10 mouse cellular contexts compared by ENCODE assay signal in the genomic region with DNA sequence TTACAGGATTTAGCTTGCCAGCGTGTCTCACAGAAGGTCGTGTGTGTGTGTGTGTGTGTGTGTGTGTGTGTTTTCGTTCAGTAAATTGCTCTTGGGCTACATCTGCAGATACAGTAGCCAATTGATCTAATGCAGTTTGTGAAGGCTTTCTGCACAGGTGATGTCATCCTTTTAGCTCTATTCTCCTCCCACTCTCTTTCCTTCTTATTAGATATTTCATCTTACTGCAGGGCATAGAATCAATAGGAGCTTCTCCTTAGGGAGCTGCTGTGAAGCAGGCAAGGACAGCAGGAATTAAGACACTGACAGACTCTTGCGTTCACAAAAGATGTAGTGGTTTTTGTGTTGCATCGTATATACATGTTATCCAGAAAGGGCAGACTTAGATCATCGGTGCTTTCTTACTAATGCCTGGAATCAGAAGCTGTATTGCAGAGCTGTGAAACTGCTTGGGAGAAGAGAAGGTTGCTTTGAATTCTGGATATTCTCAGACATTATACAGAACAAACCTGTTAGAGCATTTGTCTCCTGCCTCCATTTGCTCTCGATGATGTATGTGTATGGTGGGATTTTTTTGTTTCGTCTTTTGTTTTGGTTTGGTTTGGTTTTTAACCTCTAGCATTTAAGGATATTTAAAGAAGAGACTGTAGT.
A peak's percentile ranks its signal among the peaks of the same experiment; 100 is the strongest.
DNase-seq lines count a peak whose midpoint lies in the region; ATAC-seq and TF ChIP-seq lines count a peak whose summit lies in the region.
"Had no signal": no experiment of that assay in that cellular context is flagged by ENCODE, and none has a peak within 500 bp of the region (broad histone marks: within the 10 kb centered on the region; RNA-seq: fewer than 3 reads in every experiment).

No protein-coding gene starts in this region.

- H3K36me3 ChIP-seq in forebrain, embryonic 13.5 days (ENCODE audit: poor library complexity, severe bottlenecking): no peaks in the 10 kb centered on the region
- no peaks in the 10 kb centered on the region for H3K36me3 ChIP-seq in forebrain, embryonic 10.5 days (replicated peaks)
- no peaks in the 10 kb centered on the region for H3K36me3 ChIP-seq in hindbrain, embryonic 13.5 days
- H3K36me3 ChIP-seq in midbrain, postnatal 0 days (ENCODE audit: insufficient read depth, low read length): no peaks in the 10 kb centered on the region
- H3K36me3 ChIP-seq: intestine, embryonic 15.5 days had no signal

- H3K4me3 ChIP-seq in forebrain, embryonic 13.5 days: peak overlapping the region; percentile 22; the same call in 1 of the 2 replicates
- H3K4me3 ChIP-seq in forebrain, embryonic 10.5 days: no peak overlapping the region
- peak overlapping the region; percentile 31 for H3K4me3 ChIP-seq in hindbrain, embryonic 13.5 days
- H3K4me3 ChIP-seq in midbrain, postnatal 0 days (ENCODE audit: low read depth, low read length): peak overlapping the region; percentile 41
- H3K4me3 ChIP-seq: intestine, embryonic 15.5 days had no signal

- no peaks in the 10 kb centered on the region for H3K9me3 ChIP-seq in forebrain, embryonic 13.5 days (replicated peaks)
- H3K9me3 ChIP-seq in forebrain, embryonic 10.5 days: no peaks in the 10 kb centered on the region
- H3K9me3 ChIP-seq in hindbrain, embryonic 13.5 days: no peaks in the 10 kb centered on the region
- no peaks in the 10 kb centered on the region for H3K9me3 ChIP-seq in midbrain, postnatal 0 days (ENCODE audit: low read length)
- H3K9me3 ChIP-seq: intestine, embryonic 15.5 days had no signal

- peak overlapping the region; percentile 27 for H3K4me2 ChIP-seq in forebrain, embryonic 13.5 days
- H3K4me2 ChIP-seq in hindbrain, embryonic 13.5 days: peak overlapping the region; percentile 49
- H3K4me2 ChIP-seq in midbrain, postnatal 0 days (ENCODE audit: low read depth, low read length, poor library complexity, severe bottlenecking): peak overlapping the region; percentile 40
- H3K4me2 ChIP-seq: intestine, embryonic 15.5 days had no signal

- peak; percentile 51; the same call in 1 of the 2 replicates for ATAC-seq in forebrain, embryonic 13.5 days
- peak; percentile 78 for ATAC-seq in hindbrain, embryonic 13.5 days (ENCODE audit: low FRiP score)
- peak; percentile 84 for ATAC-seq in midbrain, postnatal 0 days (ENCODE audit: low FRiP score)

- H3K27me3 ChIP-seq in forebrain, embryonic 13.5 days: no peaks in the 10 kb centered on the region
- no peaks in the 10 kb centered on the region for H3K27me3 ChIP-seq in forebrain, embryonic 10.5 days (ENCODE audit: poor library complexity, severe bottlenecking)
- no peaks in the 10 kb centered on the region for H3K27me3 ChIP-seq in hindbrain, embryonic 13.5 days
- no peaks in the 10 kb centered on the region for H3K27me3 ChIP-seq in midbrain, postnatal 0 days (ENCODE audit: insufficient read depth, low read length)
- H3K27me3 ChIP-seq: intestine, embryonic 15.5 days had no signal

- TF ChIP-seq CTCF in midbrain, postnatal 0 days (IDR thresholded peaks at IDR 0.05): no peak

- 70% methylated on average over 8 of the region's 8 CpGs for WGBS in forebrain, embryonic 13.5 days
- 95% methylated on average over 8 of the region's 8 CpGs for WGBS in forebrain, embryonic 10.5 days
- 68% methylated on average over 8 of the region's 8 CpGs for WGBS in hindbrain, embryonic 13.5 days
- WGBS in midbrain, postnatal 0 days: 29% methylated on average over 8 of the region's 8 CpGs

- peak overlapping the region; percentile 13; the same call in 1 of the 2 replicates for H3K9ac ChIP-seq in forebrain, embryonic 13.5 days
- H3K9ac ChIP-seq in hindbrain, embryonic 13.5 days: peak overlapping the region; percentile 65
- peak overlapping the region; percentile 64 for H3K9ac ChIP-seq in midbrain, postnatal 0 days (replicated peaks; ENCODE audit: low read length, poor library complexity, severe bottlenecking)
- H3K9ac ChIP-seq: intestine, embryonic 15.5 days had no signal

- peaks cover 17% of the 10 kb centered on the region for H3K4me1 ChIP-seq in forebrain, embryonic 13.5 days
- H3K4me1 ChIP-seq in forebrain, embryonic 10.5 days: no peaks in the 10 kb centered on the region
- H3K4me1 ChIP-seq in hindbrain, embryonic 13.5 days (replicated peaks): peaks cover 16% of the 10 kb centered on the region
- H3K4me1 ChIP-seq in midbrain, postnatal 0 days (ENCODE audit: insufficient read depth, low read length): 0 out of 2 replicates have a peak, but pooled peaks cover 3% of the 10 kb centered on the region

- no peak for DNase-seq in forebrain, embryonic 10.5 days (ENCODE audit: extremely low spot score, low spot score)
- peak; percentile 37 for DNase-seq in brain, embryonic 18.5 days (ENCODE audit: low read depth, low spot score)
- peak; percentile 78 for DNase-seq in midbrain, postnatal 0 days (ENCODE audit: low spot score)
- no peak for DNase-seq in spleen, postnatal 4 days (ENCODE audit: low spot score in 2 of 2)
- DNase-seq in heart, postnatal 14 days: no peak
- DNase-seq in spleen, postnatal 10 days (ENCODE audit: low spot score in 2 of 2): no peak
- DNase-seq: B cell, adult 2 months had no signal

- peak overlapping the region; percentile 72 for H3K27ac ChIP-seq in forebrain, embryonic 13.5 days
- H3K27ac ChIP-seq in forebrain, embryonic 10.5 days: no peak overlapping the region
- peak overlapping the region; percentile 87 for H3K27ac ChIP-seq in hindbrain, embryonic 13.5 days
- H3K27ac ChIP-seq in midbrain, postnatal 0 days (ENCODE audit: low read depth, low read length): peak overlapping the region; percentile 81
- H3K27ac ChIP-seq: intestine, embryonic 15.5 days had no signal

- intact Hi-C loops in heart, postnatal 14 days (cut with DNase I): no loop called here

Comparison
In these comparisons a context has a peak if more than half of its experiments do, and no peak if none do; other contexts are left out.
1. H3K9ac ChIP-seq: peak in every context shown above with its lines; median percentile 65 in hindbrain, embryonic 13.5 days; 64 in midbrain, postnatal 0 days; 13 in forebrain, embryonic 13.5 days.
2. DNase-seq: peak in brain, embryonic 18.5 days (single experiment) and midbrain, postnatal 0 days (single experiment); none in forebrain, embryonic 10.5 days (single experiment), spleen, postnatal 4 days (0 of 2), heart, postnatal 14 days (0 of 2) and spleen, postnatal 10 days (0 of 2).
3. Peak in every context shown above with its lines, with median percentiles within 50 percentile points of each other: ATAC-seq and H3K4me2 ChIP-seq.